Mouse (Mus musculus) ES-Bruce4 (cell line): ENCODE data around the gene Kcnd3. TPM values are rescaled to one million over a fixed set of nuclear protein-coding genes. Genes with fewer than 3 reads are reported as not detected.

Experiments used
- H3K27ac ChIP-seq: 2 replicates; pipeline ENCODE4 v1.5.1; 2012; ENCODE audit warnings: low read length, inconsistent platforms; ENCODE audit not compliant: insufficient read depth
- H3K27me3 ChIP-seq: 2 replicates; pipeline ENCODE4 v1.6.1; 2012; ENCODE audit warnings: mild to moderate bottlenecking, low read length, inconsistent platforms; ENCODE audit not compliant: control insufficient read depth, poor library complexity, insufficient read depth, severe bottlenecking
- H3K36me3 ChIP-seq: 2 replicates; pipeline ENCODE4 v1.6.1; 2012; ENCODE audit warnings: inconsistent platforms, mild to moderate bottlenecking, low read length, moderate library complexity; ENCODE audit not compliant: control insufficient read depth, poor library complexity, insufficient read depth, severe bottlenecking
- H3K4me1 ChIP-seq: one replicate; pipeline ENCODE4 v1.8.1; 2011; ENCODE audit warnings: low read length; ENCODE audit not compliant: control insufficient read depth, insufficient read depth
- H3K4me3 ChIP-seq: 2 replicates; pipeline ENCODE4 v1.5.1; 2011; ENCODE audit warnings: low read depth, mild to moderate bottlenecking, low read length
- H3K9ac ChIP-seq: 2 replicates; pipeline ENCODE4 v1.6.1; 2012; ENCODE audit warnings: low read depth, mild to moderate bottlenecking, inconsistent platforms; ENCODE audit not compliant: poor library complexity, severe bottlenecking
- H3K9me3 ChIP-seq: replicated peaks from 2 replicates; pipeline ENCODE4 v1.6.1; 2012; ENCODE audit warnings: mild to moderate bottlenecking, low read length, inconsistent platforms; ENCODE audit not compliant: control insufficient read depth, poor library complexity, insufficient read depth, severe bottlenecking
- CTCF ChIP-seq: IDR thresholded peaks from one replicate; pipeline ENCODE4 v1.8.1; 2011; ENCODE audit warnings: low read depth, low read length
- EP300 ChIP-seq: IDR thresholded peaks from 2 replicates; pipeline ENCODE4 v1.6.1; 2011; ENCODE audit warnings: low read depth, low read length; ENCODE audit not compliant: insufficient read depth
- POLR2A ChIP-seq: IDR thresholded peaks from one replicate; pipeline ENCODE4 v1.8.1; 2011; ENCODE audit warnings: low read length; ENCODE audit not compliant: insufficient read depth
- polyA plus RNA-seq: library from polyadenylated mRNA; stranded (reverse); fragments of >200 nt; gene quantifications from 2 replicates; pipeline ENCODE4 v1.2.4, GENCODE M21; 2011; ENCODE audit warnings: low read depth; ENCODE audit not compliant: missing spikeins, insufficient read depth, insufficient read length

The Kcnd3 gene
- polyA plus RNA-seq, 1 experiment = not detected

DNA sequence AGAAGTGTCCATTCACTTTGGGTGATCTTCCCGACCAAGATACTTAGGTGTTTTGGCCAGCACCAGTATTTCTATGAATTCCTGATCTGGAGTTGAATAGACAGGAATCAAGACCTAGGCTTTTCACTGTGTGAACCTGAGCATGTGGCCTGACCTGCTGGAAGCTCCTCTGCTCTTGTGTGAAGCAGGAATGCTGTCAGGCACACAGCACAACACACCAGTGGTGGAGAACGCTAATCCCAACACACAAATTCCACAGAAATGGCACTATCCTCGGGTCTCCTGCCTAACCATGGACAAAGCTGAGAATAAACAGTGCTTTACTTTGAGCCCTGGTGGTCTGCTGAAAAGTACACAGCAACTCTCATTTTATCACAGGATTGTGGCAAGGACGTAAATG is 268.4 kb downstream of the Kcnd3 start:
- Histone ChIP-seq H3K9me3 (no peaks in the 10 kb centered on the region), H3K4me3 (no peak overlapping the region), H3K36me3 (no peaks in the 10 kb centered on the region), H3K27me3 (no peaks in the 10 kb centered on the region), H3K27ac (no peak overlapping the region), H3K4me1 (no peaks in the 10 kb centered on the region), H3K9ac (no peak overlapping the region)
- TF ChIP-seq EP300 (no peak), POLR2A (no peak), CTCF (no peak)

DNA sequence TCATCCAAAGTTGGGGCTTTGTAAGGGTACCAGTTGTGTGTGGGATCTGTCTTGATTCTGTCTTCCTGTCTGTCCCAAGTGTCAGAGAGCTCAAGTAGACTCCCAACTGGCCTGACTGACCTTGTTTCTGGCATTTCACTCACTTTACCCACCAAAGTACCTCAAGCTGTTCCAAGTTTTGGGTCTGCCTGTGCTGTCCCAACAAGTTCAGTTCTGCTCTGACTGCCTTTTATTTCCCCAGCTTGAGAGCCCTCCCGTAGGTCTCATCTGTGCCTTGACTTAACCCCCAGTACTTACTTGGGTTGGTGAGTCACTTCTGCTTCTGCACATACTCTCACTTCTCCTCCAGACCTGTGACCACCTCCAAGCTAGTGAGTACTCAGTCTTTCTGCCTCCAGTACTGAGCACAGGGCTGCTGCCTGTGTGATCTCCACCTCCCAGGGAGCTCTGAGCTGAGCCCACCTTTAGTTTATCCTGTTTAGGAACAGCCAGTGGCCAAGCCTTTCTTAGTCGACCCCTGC is 269.6 kb downstream of the Kcnd3 start:
- H3K4me1 ChIP-seq = no peaks in the 10 kb centered on the region
- TF ChIP-seq POLR2A = no peak
- TF ChIP-seq CTCF = no peak
- no peak for TF ChIP-seq EP300
- H3K27me3 ChIP-seq = no peaks in the 10 kb centered on the region
- H3K4me3 ChIP-seq = no peak overlapping the region
- no peak overlapping the region for H3K27ac ChIP-seq
- H3K9me3 ChIP-seq = no peaks in the 10 kb centered on the region
- H3K36me3 ChIP-seq = no peaks in the 10 kb centered on the region; the same call in 1 of the 2 replicates
- H3K9ac ChIP-seq = no peak overlapping the region

GRCm38 (mm10) chr3:105722510-105722909 is 270.4 kb downstream of the Kcnd3 start:
- Histone ChIP-seq H3K4me1 (no peaks in the 10 kb centered on the region), H3K4me3 (no peak overlapping the region), H3K27ac (no peak overlapping the region), H3K9me3 (no peaks in the 10 kb centered on the region), H3K36me3 (no peaks in the 10 kb centered on the region; the same call in 1 of the 2 replicates), H3K27me3 (no peaks in the 10 kb centered on the region), H3K9ac (no peak overlapping the region)
- TF ChIP-seq EP300 (no peak), CTCF (no peak), POLR2A (no peak)

Other genes with a start within 250 kb of the Kcnd3 start
- gene Ddx20, start 235.2 kb downstream of the Kcnd3 start, polyA plus RNA-seq = 26.0 and 31.3 TPM in 2 replicates